Mouse (Mus musculus): ENCODE results near the gene Sept9.

Sept9 gene

DNA sequence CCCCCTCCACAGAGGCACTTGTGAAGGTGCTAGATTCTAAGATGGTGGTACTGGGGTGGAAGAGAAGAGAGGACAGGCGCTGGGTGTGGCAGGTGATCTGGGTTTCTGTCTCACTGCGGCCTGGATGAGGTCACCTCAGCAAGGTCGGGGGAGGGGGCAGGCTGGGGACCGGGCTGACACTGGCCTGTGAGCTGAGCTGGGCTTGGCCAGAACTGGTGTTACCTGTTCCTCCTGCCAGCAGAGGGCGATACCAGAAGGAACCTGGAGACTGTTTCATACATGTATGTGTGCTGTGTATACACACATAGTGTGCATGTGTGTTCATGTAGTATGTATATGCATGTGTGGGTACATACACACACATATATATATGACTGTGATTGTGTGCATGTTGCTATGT lies 23.2 kb upstream of the Sept9 start:
- DNase-seq (ENCODE audit: low spot score in 2 of 2): no peak

DNA sequence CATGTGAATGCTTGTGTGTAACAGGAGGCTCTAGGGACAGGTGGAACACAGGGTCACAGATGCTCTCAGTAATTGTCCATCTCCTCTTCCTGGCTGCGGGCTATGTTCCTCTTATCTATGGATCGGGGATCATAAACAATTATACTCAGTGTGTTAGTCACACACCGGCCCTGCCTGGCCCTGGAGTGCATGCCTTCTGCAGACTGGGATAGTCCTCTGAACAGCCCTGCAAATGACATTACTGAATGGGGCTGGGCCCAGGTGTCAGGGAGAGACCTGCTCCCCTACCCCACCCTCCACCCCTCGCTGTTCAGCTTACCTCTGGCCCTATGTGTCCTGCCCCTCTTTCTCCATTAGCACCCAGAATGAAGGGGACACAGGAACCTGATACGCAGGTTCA lies 22.6 kb upstream of the Sept9 start:
- DNase-seq (ENCODE audit: low spot score in 2 of 2): no peak

DNA sequence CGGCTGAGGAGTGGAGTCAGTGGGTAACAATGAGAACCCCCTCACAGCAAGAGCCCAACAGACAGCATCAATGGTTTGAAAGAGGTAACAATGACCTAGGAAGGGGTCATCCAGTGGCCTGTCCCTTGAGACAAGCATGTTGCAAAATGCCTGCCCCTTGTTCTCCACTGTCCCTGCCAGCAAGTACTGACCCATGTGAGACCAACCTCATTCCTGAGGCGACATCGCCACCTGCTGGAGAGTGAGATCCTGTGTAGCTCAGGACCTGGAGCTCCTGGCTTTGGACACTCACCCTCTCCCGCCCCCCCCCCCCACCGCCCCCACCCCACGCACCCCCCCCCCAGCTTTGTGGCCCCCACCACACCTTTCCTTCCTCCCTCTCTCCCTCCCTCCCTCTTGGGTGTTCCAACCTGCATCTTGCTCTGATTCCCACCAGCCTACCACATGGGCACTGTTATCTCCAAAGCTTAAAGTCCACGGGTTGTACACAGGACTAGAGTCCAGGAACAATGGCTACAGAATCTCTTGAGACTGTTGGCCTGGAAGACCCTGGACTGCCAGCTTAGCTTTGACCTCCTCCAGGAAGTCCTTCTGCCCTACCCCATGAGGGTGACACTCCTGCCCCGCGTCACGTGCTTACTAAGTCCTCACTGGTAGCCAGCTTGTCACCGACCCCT lies 22.0 kb upstream of the Sept9 start:
- peak; percentile 86 to 94 for DNase-seq (ENCODE audit: low spot score in 2 of 2)

DNA sequence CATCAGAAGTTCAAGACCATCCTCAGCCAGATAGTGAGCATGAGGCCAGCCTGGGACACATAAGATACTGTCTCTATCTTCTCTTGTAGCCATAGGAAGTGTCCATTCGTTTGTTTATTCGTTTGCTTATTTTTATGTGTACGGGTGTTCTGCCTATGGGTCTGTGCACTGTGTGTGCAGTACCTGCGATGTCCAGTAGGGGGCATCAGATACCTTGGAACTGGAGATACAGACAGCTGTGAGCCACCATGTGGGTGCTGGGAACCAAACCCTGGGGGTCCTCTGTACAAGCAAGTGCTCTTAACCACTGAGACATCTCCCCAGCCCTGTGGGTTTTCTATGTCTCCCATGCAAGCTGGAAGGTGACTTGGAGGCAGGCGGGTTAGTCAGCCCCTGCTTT lies 19.6 kb upstream of the Sept9 start:
- DNase-seq (ENCODE audit: low spot score in 2 of 2): no peak

DNA sequence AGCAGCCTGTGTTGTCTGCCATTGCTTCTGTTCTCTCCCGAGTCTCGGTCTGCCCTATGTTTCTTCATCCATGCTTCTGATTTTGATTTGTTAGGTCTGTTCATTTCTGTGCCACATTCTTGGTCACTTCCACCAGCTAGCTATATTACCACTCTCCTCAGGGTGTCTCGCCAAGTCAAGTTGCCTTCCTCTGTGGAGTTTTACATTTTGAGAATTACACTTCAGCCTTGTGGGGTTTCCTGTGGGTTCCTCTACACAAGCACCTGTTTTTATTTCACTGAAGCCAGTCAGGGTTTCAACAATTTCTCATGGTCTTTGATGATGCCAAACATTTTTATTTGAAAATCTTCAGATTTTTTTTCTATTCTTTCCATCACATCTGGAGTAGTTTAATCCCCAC lies 16.7 kb upstream of the Sept9 start:
- no peak for DNase-seq (ENCODE audit: low spot score in 2 of 2)

DNA sequence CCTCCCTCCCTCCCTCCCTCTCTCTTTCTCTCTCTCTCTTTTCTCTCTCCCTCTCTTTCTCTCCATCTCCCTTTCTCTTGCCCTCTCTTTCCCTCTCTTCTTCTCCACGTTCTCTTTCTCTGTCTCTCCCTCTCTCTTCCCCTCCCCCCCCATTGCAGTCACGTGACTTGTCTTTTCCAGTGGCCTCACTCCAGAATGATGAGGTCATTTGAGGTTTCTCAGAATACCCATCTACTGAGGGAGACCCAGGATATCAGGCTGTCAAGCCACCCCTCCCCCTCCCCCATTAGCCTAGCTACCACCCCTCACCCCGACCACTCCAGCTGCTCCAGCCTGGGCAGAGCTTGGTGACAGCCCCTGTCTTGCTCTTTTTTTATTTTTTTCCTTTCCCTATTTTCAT lies 16.2 kb upstream of the Sept9 start:
- DNase-seq (ENCODE audit: low spot score in 2 of 2): no peak

DNA sequence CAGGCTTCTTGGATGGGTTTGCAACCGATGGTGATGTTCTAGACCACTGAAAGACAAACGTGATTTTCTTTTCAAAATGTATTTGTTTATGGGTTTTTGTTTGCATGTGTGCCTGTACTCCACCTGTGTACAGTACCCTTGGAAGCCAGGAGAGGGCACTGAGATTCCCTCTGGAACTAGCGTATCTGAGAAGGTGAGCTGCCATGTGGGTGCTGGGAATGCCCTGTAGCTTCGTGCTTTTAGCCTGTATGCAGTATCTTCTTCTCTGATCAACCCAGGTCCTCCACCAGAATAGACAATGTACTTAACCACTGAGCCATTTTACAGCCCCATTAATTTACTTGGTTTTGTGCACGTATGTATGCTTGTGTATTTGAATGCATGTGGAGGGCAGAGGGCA lies 15.6 kb upstream of the Sept9 start:
- no peak for DNase-seq (ENCODE audit: low spot score in 2 of 2)

DNA sequence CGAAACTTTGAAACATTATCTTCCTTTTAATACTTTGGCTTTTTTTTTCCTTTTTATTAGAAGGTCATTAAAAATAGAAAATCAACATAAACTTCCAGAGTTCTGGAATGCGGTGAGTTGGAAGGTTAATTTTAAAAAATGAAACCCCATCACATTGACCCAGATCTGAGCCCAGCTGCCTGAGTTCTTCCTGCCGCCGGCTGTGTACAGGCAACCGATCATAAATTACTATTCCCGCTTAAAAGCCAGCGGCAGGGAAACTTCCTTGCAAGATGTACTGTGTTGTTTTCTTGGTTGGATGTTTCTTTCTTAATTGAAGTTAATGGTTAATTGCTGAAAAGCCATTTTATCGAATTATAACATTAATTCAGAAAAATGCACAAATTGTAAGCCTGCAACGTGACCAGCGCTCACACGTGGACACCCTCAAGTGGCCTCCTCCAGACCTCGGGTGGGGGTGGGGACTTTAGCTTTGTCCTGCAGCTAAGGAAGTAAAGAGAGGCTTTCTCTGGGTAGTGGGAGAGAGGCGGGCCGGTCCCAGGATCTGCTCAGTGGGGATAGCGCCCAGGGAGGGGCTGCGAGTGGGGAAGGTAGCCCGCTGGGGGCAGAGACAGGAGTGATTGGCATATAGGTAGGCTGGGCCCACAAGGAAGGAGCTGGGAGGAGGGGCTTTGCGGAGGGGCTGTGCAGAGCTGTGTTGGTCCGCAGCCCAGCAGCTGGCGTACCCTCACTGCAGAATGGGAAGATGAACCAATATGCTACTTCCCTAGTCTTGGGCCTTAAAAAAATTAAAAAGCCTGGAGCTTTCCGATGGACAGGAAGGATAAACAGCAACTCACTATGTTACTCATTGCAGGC lies 14.2 kb upstream of the Sept9 start:
- DNase-seq (ENCODE audit: low spot score in 2 of 2): no peak

DNA sequence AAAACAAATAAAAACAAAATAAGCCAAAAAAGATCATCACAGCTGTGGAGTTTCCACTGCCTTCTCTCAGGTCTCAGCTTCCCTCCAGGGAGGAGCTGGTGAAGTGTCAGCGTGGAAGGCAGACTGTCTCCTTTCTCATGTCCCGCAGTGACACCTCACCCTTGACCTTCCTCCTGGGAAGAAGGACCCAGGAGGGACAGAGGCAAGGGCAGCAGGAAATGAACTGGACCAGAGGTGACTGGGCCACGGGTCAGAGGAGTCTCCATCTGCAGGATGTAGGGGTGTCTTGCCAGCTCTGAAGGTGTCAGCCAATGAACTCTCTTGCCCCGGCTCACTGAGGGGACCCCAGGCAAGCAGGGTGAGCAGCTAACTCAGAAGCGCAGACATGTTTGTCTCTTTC lies 7.9 kb upstream of the Sept9 start:
- DNase-seq (ENCODE audit: low spot score in 2 of 2): no peak

DNA sequence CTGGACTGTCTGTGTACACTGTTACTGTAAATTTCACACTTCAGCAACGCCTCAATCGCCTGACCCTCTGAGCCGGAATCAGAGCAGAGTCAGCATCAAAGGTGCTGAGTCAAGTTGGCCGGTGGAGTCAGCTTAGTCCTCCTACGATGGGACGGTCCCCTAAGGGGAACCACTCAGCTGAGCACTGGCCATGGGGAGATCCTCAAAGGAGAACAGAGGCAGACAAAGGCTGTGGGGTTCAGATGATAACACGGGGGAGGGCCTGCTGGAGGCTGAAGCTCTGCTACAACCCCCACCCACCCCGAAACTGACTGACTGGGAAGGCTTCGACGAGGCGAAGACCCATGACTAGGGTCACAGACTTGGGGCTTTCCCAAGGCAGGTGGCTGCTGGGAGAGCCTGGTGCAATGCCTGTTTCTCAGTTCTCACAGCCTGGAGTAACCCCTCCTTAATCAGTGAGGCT lies 5.0 kb upstream of the Sept9 start:
- no peak for DNase-seq (ENCODE audit: low spot score in 2 of 2)

DNA sequence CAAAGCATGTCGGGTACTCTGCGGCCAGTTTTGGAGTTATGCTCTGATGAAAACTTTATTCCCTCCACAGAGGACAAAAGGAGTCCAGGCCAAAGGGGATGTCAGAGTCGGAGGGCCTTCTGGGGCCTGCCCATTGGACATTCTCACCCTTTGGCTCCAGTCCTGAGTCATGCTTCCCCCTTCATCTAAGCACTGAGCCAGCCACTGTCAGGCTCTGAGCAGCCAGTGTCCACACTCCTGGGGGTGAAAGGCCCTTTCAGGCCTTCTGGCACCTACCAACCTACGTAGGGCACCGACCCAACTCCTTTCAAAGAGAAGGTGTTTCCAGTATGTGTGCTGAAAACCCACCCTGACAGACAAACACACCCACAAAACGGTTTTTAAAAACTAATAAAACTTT lies 3.8 kb upstream of the Sept9 start:
- no peak for DNase-seq (ENCODE audit: low spot score in 2 of 2)

DNA sequence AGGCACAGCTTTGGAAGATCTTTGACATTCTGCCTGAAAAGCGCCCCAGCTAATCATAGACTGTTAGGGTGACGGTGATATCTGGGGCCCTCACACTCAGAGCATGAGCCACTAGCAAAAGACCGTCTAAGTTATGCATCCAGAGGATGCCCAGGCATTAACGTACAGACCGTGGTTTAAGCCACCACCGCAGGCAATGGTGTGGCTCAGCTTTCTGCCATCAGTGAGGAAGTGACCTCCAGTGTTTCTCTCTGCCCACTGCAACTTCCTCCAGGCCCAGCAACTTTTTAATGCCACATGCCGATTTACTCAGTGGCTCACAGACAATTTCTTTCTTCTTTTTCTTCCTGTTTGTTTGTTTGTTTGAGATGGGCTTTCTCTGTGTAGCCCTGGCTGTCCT lies 2.8 kb upstream of the Sept9 start:
- no peak for DNase-seq (ENCODE audit: low spot score in 2 of 2)

DNA sequence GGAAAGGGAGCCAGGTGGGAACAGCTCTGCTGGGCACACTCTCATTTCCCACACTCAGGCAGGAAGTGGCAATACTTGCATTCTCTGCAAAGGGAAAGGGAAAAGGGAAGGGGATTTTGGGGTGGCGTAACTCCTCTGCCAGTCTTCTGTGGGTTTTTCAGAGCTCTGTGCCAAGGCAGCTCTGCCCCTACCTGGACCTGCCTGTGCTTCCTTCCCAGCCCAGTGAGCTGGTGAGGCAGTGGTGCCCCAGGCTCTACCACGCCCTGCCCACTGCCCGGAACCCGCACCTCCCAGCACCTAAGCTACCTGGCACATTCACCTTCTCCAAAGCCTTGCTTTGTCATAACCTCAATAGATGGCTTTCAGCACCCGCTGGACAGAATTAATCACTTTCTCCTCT lies 1.3 kb upstream of the Sept9 start:
- DNase-seq (ENCODE audit: low spot score in 2 of 2): no peak

DNA sequence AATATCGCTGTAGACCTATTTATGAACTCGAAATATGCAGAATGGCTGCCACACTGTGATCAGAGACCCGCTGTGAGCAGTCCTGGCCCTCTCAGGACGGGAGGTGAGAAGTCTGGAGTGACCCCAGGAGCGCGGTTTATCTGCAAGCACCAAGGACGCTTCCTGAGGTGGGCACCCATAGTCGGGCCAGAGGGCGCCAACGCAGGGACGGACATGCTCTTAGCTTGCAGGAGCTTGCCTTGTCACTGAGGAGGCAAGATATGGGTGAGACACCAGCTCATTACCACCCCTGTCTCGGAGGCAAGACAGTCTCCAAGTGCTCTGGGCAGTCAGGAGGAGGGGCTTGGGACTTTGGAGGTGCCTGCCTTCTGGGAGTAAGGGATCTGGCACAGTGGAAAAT lies 2.4 kb downstream of the Sept9 start:
- DNase-seq (ENCODE audit: low spot score in 2 of 2): no peak

DNA sequence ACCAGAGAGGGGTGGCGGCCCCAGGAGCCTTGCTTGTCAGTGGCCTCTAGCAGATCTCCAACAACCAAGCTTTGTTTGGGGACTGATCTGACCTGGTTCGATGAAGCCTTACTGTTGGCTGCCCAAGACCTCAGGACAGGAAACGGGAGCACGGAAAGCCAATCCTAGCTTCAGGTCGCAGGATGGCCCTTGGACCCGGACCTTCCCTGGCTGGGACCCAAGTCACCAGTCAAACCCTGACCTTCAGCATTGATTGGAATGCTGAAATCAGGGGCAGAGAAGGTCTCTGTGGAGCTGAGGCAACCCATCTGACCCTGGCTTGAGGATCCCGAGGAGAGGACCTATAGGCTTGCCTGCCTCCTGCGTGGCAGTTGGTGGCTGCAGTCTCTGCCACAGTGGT lies 5.1 kb downstream of the Sept9 start:
- no peak for DNase-seq (ENCODE audit: low spot score in 2 of 2)

DNA sequence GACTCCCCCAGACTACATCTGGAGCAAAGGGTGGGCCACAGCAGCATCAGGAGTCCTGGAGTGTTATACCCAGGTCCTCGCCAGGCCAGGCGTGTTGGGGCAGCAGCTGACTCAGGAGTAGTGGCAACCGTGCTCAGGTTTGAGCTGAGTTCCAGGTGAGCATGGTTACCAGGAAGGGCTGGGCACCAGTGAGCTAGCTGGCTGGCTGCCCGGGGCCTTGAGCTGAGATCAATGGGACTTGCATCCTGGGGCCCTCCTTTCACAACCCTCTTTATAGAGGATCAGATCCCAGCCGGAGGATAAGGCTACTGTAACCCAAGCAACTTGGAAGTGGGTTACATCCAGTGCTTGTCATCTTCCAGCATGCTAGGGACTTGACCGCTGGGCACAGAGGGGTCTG lies 5.6 kb downstream of the Sept9 start:
- DNase-seq (ENCODE audit: low spot score in 2 of 2): no peak

DNA sequence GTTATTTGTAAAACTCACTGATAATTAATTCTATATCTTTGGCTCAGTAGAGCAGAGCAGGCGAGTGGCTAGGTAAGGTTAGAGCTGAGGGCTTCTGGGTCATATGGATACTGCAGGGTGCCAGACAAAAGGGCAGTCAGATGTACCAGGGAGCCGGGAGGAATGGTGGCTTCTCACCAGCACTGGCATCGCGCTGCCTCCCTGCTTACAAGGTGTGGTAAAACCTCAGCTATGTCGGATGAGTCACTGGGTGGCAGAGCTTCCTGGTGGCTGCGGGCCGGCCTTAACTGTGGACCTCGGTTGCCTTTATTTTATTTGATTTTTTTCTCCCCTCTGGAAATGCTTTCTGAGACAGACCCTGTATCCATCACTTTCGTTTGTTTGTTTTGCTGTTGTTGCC lies 6.0 kb downstream of the Sept9 start:
- DNase-seq (ENCODE audit: low spot score in 2 of 2): no peak

DNA sequence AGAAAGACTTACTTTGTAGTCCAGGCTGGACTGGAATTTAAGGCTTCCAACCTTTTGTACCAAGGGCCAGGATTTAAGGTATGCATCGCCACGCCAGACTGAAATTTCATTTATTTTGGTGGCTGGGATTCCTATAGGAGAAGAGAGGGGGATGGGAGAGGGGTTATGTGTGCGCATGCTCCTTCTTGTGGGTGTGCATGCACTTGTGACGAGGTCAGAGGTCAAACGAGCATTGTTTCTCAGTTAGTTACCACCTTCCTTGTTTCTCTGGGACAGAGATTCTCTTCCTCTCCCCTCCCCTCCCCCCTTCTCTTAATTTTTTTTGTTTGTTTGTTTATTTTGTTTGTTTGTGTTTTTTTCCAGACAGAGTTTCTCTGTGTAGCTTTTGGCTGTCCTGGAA lies 8.0 kb downstream of the Sept9 start:
- no peak for DNase-seq (ENCODE audit: low spot score in 2 of 2)

DNA sequence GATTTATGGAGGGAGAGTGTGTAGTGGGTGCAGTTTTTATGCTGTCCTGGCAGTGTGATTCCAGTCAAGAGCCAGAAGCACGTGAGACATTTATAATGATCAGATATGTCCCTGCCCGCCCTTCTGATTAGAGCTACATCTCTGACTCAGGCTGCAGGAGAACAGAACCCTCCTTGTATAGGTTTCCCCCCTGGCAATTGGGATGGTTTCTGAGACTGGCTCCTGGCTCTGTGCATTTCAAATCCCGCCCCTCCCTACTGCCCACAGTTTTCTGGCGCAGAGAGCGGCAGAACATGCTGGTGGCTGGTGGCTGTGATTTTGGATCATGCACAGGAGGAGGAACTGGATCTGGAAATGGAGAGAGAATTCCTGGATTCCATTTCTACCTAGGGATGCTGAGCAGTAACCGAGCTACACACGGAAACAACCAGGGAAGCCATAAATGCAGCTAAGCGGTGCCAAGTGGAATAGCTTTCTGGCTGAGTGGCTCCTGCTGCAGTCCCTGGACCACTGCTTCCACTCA lies 8.8 kb downstream of the Sept9 start:
- DNase-seq (ENCODE audit: low spot score in 2 of 2): peak; percentile 39 to 43

DNA sequence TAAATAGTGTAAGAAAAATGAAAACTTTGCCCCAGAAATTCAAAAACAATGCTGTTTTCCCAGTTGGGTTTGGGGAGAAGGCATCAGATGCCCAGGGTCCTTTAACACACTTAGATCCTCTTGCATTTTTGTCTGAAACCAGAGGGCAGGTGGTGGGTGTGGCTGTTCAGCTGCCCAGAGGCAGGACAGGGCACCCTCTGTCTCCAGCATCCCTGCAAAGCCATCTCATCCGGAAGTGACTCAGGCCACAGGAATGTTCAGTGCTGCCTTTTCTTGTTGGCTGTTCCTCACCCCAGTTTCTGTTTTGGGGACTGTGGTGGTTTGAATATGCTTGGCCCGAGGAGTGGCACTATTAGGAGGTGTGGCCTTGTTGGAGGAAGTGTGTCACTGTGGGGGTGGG lies 17.3 kb downstream of the Sept9 start:
- DNase-seq (ENCODE audit: low spot score in 2 of 2): no peak

DNA sequence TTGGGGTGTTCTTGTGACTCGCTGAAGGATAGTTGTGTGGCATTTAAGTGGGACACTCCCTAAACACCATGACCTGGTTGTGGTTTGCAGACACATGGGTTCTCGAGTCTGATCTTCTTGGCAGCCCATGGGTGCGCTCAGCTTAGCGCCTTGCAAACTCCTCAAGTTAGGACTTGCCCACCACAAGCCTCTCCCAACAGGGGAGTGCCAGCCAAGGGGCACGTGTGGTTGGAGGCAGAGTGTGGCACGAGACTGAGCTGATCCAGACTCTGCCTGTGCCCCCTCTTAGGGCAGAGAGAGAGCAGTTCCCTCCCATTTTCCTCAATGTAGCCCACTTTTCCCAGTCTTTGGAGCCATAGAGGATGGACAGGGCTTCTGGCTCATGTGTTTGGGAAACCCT lies 18.6 kb downstream of the Sept9 start:
- no peak for DNase-seq (ENCODE audit: low spot score in 2 of 2)

DNA sequence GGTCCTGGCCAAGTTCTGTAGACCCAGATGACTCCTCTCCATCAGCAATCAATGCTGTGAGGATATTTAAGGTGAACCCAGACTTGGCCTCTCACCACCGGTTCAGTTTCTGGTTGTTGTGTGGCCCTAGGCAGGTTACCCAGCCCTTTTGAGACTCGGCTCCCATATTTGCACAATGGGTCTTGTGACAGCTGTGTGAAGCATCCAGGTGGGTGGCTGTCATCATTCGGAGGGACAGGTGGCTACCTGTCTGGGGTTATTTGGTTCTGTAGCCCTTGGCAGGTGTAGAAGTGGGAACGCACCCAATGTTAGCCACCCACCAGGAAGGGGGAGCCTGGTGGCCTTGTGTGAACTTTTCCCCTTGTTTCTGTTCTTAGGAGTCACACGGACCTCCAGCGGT lies 19.0 kb downstream of the Sept9 start:
- no peak for DNase-seq (ENCODE audit: low spot score in 2 of 2)

DNA sequence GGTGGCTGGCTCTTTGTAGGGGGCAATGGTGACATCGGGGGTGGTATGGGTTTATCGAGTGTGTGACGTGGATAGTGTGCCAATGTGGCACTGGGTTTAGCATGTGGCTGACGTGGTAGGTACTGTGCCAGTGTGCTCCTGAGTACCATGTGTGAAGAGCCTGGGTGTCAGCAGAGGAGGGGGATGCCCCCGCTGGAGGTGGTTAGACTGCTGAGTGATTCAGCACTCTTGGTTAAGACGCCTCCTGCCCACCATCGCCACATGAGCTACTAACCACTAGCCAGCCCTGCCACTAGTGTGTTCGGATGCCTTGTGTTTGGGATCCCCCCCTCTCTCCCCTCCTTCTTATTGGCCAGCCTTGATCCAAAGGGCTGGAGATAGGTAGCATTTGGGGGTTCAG lies 21.3 kb downstream of the Sept9 start:
- DNase-seq (ENCODE audit: low spot score in 2 of 2): no peak

All from frontal cortex, postnatal 36 days (tissue).